In the genomic region with DNA sequence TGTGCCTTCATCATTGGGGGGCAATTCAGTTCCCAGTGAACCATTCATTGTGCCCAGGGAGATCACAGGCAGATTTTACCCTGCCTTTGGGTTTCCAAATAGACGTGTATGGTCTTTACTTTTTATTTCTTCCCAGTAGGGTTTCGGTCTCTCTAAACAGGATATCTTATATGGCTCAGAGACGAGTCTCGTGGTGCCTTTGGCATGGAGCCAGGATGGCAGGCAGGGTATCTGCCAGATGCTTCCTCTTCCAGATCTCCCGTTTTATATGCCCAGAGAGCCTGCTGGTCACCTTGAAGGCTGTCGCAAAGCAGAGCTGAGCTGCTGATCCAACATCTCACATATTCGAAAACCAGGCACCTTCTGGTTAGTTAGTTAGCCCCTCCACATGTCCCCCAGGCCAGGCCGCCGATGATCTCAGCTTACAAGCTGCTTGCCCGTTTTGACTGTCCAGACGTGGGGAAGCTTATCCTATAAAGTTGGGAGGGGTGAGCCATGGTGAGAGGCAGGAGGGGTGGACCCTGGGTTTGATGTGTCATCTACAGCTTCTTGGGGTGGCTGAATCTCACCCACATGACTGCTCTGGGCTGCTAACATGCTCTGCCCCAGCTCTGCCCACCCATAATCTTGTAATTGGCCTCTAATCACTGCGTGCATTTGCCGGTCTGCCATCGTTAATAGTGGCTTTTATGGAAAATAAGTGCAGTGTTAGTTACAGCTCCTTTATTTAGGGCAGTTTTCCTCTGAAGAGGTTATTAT, we compare ENCODE assay signal across 10 mouse cellular contexts.
DNase-seq lines count a peak whose midpoint lies in the region; ATAC-seq and TF ChIP-seq lines count a peak whose summit lies in the region.
"Had no signal": no experiment of that assay in that cellular context is flagged by ENCODE, and none has a peak within 500 bp of the region (broad histone marks: within the 10 kb centered on the region; RNA-seq: fewer than 3 reads in every experiment).

No protein-coding gene starts in this region.

- H3K4me1 ChIP-seq in hindbrain, postnatal 0 days (ENCODE audit: insufficient read depth, low read length), result 0 out of 2 replicates have a peak, but pooled peaks cover 5% of the 10 kb centered on the region
- no peaks in the 10 kb centered on the region; the same call in 1 of the 2 replicates for H3K4me1 ChIP-seq in hindbrain, embryonic 11.5 days (replicated peaks; ENCODE audit: control insufficient read depth, insufficient read depth, low read length)
- H3K4me1 ChIP-seq in forebrain, postnatal 0 days (ENCODE audit: insufficient read depth), result peaks cover 7% of the 10 kb centered on the region; the same call in 1 of the 2 replicates
- H3K4me1 ChIP-seq in intestine, postnatal 0 days (replicated peaks; ENCODE audit: control insufficient read depth, insufficient read depth, low read length), result no peaks in the 10 kb centered on the region

- 0 out of 2 replicates have a peak, but pooled peaks cover 3% of the 10 kb centered on the region for H3K36me3 ChIP-seq in hindbrain, postnatal 0 days (ENCODE audit: insufficient read depth, low read length)
- no peaks in the 10 kb centered on the region for H3K36me3 ChIP-seq in hindbrain, embryonic 11.5 days (ENCODE audit: control insufficient read depth, insufficient read depth, low read length)
- H3K36me3 ChIP-seq in forebrain, postnatal 0 days (ENCODE audit: insufficient read depth), result no peaks in the 10 kb centered on the region
- no peaks in the 10 kb centered on the region for H3K36me3 ChIP-seq in intestine, postnatal 0 days (ENCODE audit: control insufficient read depth, insufficient read depth)

- ATAC-seq in hindbrain, postnatal 0 days, result peak; percentile 27; the same call in 1 of the 2 replicates
- no peak for ATAC-seq in hindbrain, embryonic 11.5 days (ENCODE audit: low FRiP score)
- ATAC-seq in forebrain, postnatal 0 days, result peak; percentile 58
- no peak for ATAC-seq in intestine, postnatal 0 days
- ATAC-seq: intestine, embryonic 16.5 days had no signal

- H3K27ac ChIP-seq in hindbrain, postnatal 0 days, result no peak overlapping the region
- no peak overlapping the region for H3K27ac ChIP-seq in hindbrain, embryonic 11.5 days (ENCODE audit: low read depth, low read length)
- H3K27ac ChIP-seq in forebrain, postnatal 0 days (ENCODE audit: low read depth, low read length), result no peak overlapping the region
- no peak overlapping the region for H3K27ac ChIP-seq in intestine, postnatal 0 days (ENCODE audit: low read depth, low read length)
- H3K27ac ChIP-seq: midbrain, embryonic 12.5 days had no signal

- H3K4me3 ChIP-seq in hindbrain, postnatal 0 days (ENCODE audit: low read length), result no peak overlapping the region
- no peak overlapping the region for H3K4me3 ChIP-seq in hindbrain, embryonic 11.5 days (ENCODE audit: low read depth, low read length)
- no peak overlapping the region for H3K4me3 ChIP-seq in forebrain, postnatal 0 days (ENCODE audit: low read depth, low read length)
- H3K4me3 ChIP-seq in intestine, postnatal 0 days (ENCODE audit: low read depth, low read length), result no peak overlapping the region
- H3K4me3 ChIP-seq: midbrain, embryonic 12.5 days had no signal

- no peaks in the 10 kb centered on the region for H3K9me3 ChIP-seq in hindbrain, postnatal 0 days (ENCODE audit: low read length)
- H3K9me3 ChIP-seq in hindbrain, embryonic 11.5 days (ENCODE audit: control insufficient read depth, low read length), result no peaks in the 10 kb centered on the region
- no peaks in the 10 kb centered on the region for H3K9me3 ChIP-seq in forebrain, postnatal 0 days (ENCODE audit: low read length)
- H3K9me3 ChIP-seq in intestine, postnatal 0 days (ENCODE audit: control insufficient read depth), result no peaks in the 10 kb centered on the region

- 41% methylated on average over 14 of the region's 14 CpGs for WGBS in hindbrain, postnatal 0 days
- 82% methylated on average over 14 of the region's 14 CpGs for WGBS in hindbrain, embryonic 11.5 days
- 39% methylated on average over 14 of the region's 14 CpGs for WGBS in forebrain, postnatal 0 days
- WGBS in intestine, postnatal 0 days, result 65% methylated on average over 14 of the region's 14 CpGs

- no peak overlapping the region for H3K4me2 ChIP-seq in hindbrain, postnatal 0 days (ENCODE audit: low read depth, low read length)
- H3K4me2 ChIP-seq in hindbrain, embryonic 11.5 days (replicated peaks; ENCODE audit: low read depth, low read length), result no peak overlapping the region
- no peak overlapping the region for H3K4me2 ChIP-seq in forebrain, postnatal 0 days (ENCODE audit: low read depth)
- H3K4me2 ChIP-seq in intestine, postnatal 0 days (replicated peaks; ENCODE audit: low read depth), result no peak overlapping the region
- H3K4me2 ChIP-seq: heart, embryonic 11.5 days; midbrain, embryonic 12.5 days had no signal

- TF ChIP-seq CTCF in hindbrain, postnatal 0 days (IDR thresholded peaks at IDR 0.05; ENCODE audit: low read depth), result no peak
- no peak for TF ChIP-seq CTCF in forebrain, postnatal 0 days (IDR thresholded peaks at IDR 0.05; ENCODE audit: low read depth)
- no peak for TF ChIP-seq CTCF in intestine, postnatal 0 days (IDR thresholded peaks at IDR 0.05; ENCODE audit: low read depth)

- peak; percentile 66 for DNase-seq in hindbrain, postnatal 0 days (ENCODE audit: low spot score)
- no peak for DNase-seq in hindbrain, embryonic 11.5 days (ENCODE audit: low spot score)
- peak; percentile 46 for DNase-seq in right cerebral cortex, postnatal 4 days
- no peak for DNase-seq in right cerebral cortex, adult 18-20 months
- DNase-seq in forebrain, postnatal 0 days, result peak; percentile 38
- no peak for DNase-seq in testis, postnatal 10 days (ENCODE audit: low spot score)

- H3K9ac ChIP-seq in hindbrain, postnatal 0 days (replicated peaks; ENCODE audit: low read length), result no peak overlapping the region
- H3K9ac ChIP-seq in hindbrain, embryonic 11.5 days (ENCODE audit: low read depth, low read length), result no peak overlapping the region
- H3K9ac ChIP-seq in forebrain, postnatal 0 days, result no peak overlapping the region
- no peak overlapping the region for H3K9ac ChIP-seq in intestine, postnatal 0 days (ENCODE audit: low read depth, low read length)
- H3K9ac ChIP-seq: midbrain, embryonic 12.5 days had no signal

- H3K27me3 ChIP-seq in hindbrain, postnatal 0 days (ENCODE audit: insufficient read depth, low read length), result no peaks in the 10 kb centered on the region
- no peaks in the 10 kb centered on the region for H3K27me3 ChIP-seq in hindbrain, embryonic 11.5 days (ENCODE audit: control insufficient read depth, insufficient read depth, low read length)
- H3K27me3 ChIP-seq in forebrain, postnatal 0 days (ENCODE audit: insufficient read depth, low read length), result no peaks in the 10 kb centered on the region
- no peaks in the 10 kb centered on the region for H3K27me3 ChIP-seq in intestine, postnatal 0 days (replicated peaks; ENCODE audit: control insufficient read depth, insufficient read depth, low read length)
- H3K27me3 ChIP-seq: midbrain, embryonic 12.5 days had no signal

Comparison
In these comparisons a context has a peak if more than half of its experiments do, and no peak if none do; other contexts are left out.
1. ATAC-seq: peak in hindbrain, postnatal 0 days (single experiment) and forebrain, postnatal 0 days (single experiment); none in hindbrain, embryonic 11.5 days (single experiment) and intestine, postnatal 0 days (single experiment).
2. DNase-seq: peak in hindbrain, postnatal 0 days (single experiment), right cerebral cortex, postnatal 4 days (single experiment) and forebrain, postnatal 0 days (single experiment); none in hindbrain, embryonic 11.5 days (single experiment), right cerebral cortex, adult 18-20 months (single experiment) and testis, postnatal 10 days (single experiment).